Mouse (Mus musculus) 3134 (cell line): ENCODE data around the gene Rps6ka5.

ENCODE experiments used
- DNase-seq: peaks from one replicate; pipeline ENCODE4 v3.0.0-alpha.2; 2011; ENCODE audit warnings: low spot score; ENCODE audit not compliant: insufficient read length; ENCODE audit errors: extremely low read depth

The Rps6ka5 gene

GRCm38 (mm10) chr12:100505484-100505883 is 221.3 kb downstream of the Rps6ka5 start:
- DNase-seq: no peak

GRCm38 (mm10) chr12:100504585-100504984 is 222.2 kb downstream of the Rps6ka5 start:
- no peak for DNase-seq

- DNase-seq: no peak
These were observed 223.1 kb downstream of the Rps6ka5 start for GRCm38 (mm10) chr12:100503659-100504058.

- DNase-seq: no peak
These were observed 224.2 kb downstream of the Rps6ka5 start for GRCm38 (mm10) chr12:100502544-100502943.

GRCm38 (mm10) chr12:100501261-100501660 is 225.5 kb downstream of the Rps6ka5 start:
- no peak for DNase-seq

- no peak for DNase-seq
These were observed 227.3 kb downstream of the Rps6ka5 start for GRCm38 (mm10) chr12:100499469-100499868.
